Mouse (Mus musculus): Measurements from ENCODE around the gene Lrrc39. TPM values are rescaled to one million over a fixed set of nuclear protein-coding genes. Genes with fewer than 3 reads are reported as not detected.

Lrrc39 gene
- polyA plus RNA-seq, 1 experiment = 0.50 TPM

GRCm38 (mm10) chr3:116604570-116604969 lies 41.8 kb downstream of the Lrrc39 start:
- DNase-seq (ENCODE audit: low spot score) = no peak

GRCm38 (mm10) chr3:116614295-116614892 lies 51.6 kb downstream of the Lrrc39 start, which contains the start of gene Trmt13:
Gene Trmt13 (minus strand): TSS chr3:116614587.
- DNase-seq (ENCODE audit: low spot score) = no peak

- no peak for DNase-seq (ENCODE audit: low spot score)
Observed at GRCm38 (mm10) chr3:116615318-116616068, 52.7 kb downstream of the Lrrc39 start.

- no peak for DNase-seq (ENCODE audit: low spot score)
Observed at GRCm38 (mm10) chr3:116618855-116619254, 56.1 kb downstream of the Lrrc39 start.

GRCm38 (mm10) chr3:116620636-116621370 lies 58.0 kb downstream of the Lrrc39 start:
- no peak for DNase-seq (ENCODE audit: low spot score)

DNA sequence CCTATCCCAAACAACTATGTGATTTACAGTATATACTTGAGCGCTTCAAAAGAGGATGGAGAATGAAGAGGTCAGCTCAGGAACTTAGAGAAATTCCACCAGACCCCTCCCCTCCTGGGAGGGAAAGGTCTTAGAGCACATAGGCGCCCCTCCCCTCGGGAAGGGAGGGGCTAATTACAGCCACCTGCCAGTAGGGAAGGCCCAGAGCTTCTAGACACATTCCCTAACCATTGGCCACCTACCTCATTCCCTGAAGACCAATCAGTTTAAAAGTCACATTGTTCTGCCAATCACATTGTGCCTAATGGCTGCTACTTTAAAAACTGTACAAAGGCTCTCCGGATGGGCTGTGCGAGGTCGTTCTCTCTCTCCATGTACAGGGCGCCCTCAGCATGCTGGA lies 59.9 kb downstream of the Lrrc39 start:
- DNase-seq (ENCODE audit: low spot score) = no peak

DNA sequence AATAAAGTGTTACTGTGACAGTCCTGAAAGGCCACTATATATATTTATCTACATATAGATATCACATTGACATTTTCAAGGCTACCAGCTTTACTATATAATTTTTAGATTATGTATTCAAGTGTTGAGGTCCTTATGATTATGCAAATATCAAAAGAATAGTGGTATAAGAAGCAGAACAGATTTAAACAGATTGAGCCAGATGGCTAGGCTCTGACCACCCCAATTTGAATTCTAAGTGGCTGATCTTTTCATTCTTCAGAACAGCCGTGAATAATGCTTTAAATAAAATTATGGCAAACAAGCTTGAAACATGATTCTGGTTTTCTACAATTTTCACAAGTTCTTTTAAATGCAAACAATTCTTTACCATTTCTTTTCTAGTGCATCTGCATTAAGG lies 68.7 kb downstream of the Lrrc39 start:
- no peak for DNase-seq (ENCODE audit: low spot score)

Other genes starting within 250 kb of the Lrrc39 start
- gene Cdc14a, start 138.9 kb upstream of the Lrrc39 start, polyA plus RNA-seq (2012; rRNA removed) = 6.3 and 6.6 TPM in 2 replicates
- 40.4 and 42.2 TPM in 2 replicates for gene Rtca, start 54.8 kb upstream of the Lrrc39 start, polyA plus RNA-seq (2012; rRNA removed)
- 21.2 and 22.7 TPM in 2 replicates for gene Dbt, start 49.9 kb upstream of the Lrrc39 start, polyA plus RNA-seq (2012; rRNA removed)
- gene Sass6, start 32.0 kb downstream of the Lrrc39 start, polyA plus RNA-seq (2012; rRNA removed) = 3.2 and 3.9 TPM in 2 replicates
- 23.2 and 23.3 TPM in 2 replicates for gene Trmt13, start 51.6 kb downstream of the Lrrc39 start, polyA plus RNA-seq (2012; rRNA removed)
- 40.3 and 49.0 TPM in 2 replicates for gene Mfsd14a, start 99.7 kb downstream of the Lrrc39 start, polyA plus RNA-seq (2012; rRNA removed)
- not detected in 2 replicates for gene Gm43191, start 118.3 kb downstream of the Lrrc39 start, polyA plus RNA-seq (2012; rRNA removed)
- 14.3 and 17.1 TPM in 2 replicates for gene Slc35a3, start 149.9 kb downstream of the Lrrc39 start, polyA plus RNA-seq (2012; rRNA removed)
- 17.3 and 27.2 TPM in 2 replicates for gene Agl, start 245.2 kb downstream of the Lrrc39 start, polyA plus RNA-seq (2012; rRNA removed)